Mouse (Mus musculus) midbrain, embryonic 10.5 days (tissue): ENCODE measurements around the gene Gm10073. TPM values are rescaled to one million over a fixed set of nuclear protein-coding genes. Genes with fewer than 3 reads are reported as not detected.
"Not testable (repeated sequence)": the region's sequence is repeated elsewhere in the genome, so short reads cannot be mapped to it uniquely, and the experiment has no call there.

Experiments
- DNase-seq: peaks from one replicate; pipeline ENCODE4 v3.0.0-alpha.2; 2017; ENCODE audit warnings: low spot score
- H3K27ac ChIP-seq: fragments of 300-500 bp; sonication (generic); replicated peaks from 2 replicates; pipeline ENCODE4 v1.5.1; 2016; ENCODE audit warnings: mild to moderate bottlenecking
- H3K27me3 ChIP-seq: fragments of 300-500 bp; sonication (generic); 2 replicates; pipeline ENCODE4 v1.6.1; 2016; ENCODE audit warnings: low read depth, mild to moderate bottlenecking; ENCODE audit not compliant: poor library complexity, severe bottlenecking
- H3K36me3 ChIP-seq: fragments of 300-500 bp; sonication (generic); 2 replicates; pipeline ENCODE4 v1.6.1; 2016; ENCODE audit warnings: mild to moderate bottlenecking, moderate library complexity
- H3K4me1 ChIP-seq: fragments of 300-500 bp; sonication (generic); 2 replicates; pipeline ENCODE4 v1.6.1; 2016
- H3K4me3 ChIP-seq: fragments of 300-500 bp; sonication (generic); 2 replicates; pipeline ENCODE4 v1.5.1; 2016; ENCODE audit warnings: mild to moderate bottlenecking, moderate library complexity
- H3K9me3 ChIP-seq: fragments of 300-500 bp; sonication (generic); replicated peaks from 2 replicates; pipeline ENCODE4 v1.6.1; 2016; ENCODE audit warnings: mild to moderate bottlenecking
- WGBS: fragments of 180-500 bp; shearing (Covaris S2); methylation state at CpG from one replicate; pipeline ENCODE4 v1.1.7; 2016; 5-methylcytosine and 5-hydroxymethylcytosine counted together
- polyA plus RNA-seq: library from polyadenylated mRNA; unstranded; fragments of >200 nt; fragmentation: Nextera tagmentation; extraction: Ambion mirVana; gene quantifications from 2 replicates; pipeline ENCODE4 v1.2.1, GENCODE M21; 2016

Gene Gm10073
- polyA plus RNA-seq, 1 experiment from 2014 or later = 7.1 TPM

GRCm38 (mm10) chr8:106588443-106589431 lies 15.5 kb upstream of the Gm10073 start:
- H3K27ac ChIP-seq = no peak overlapping the region
- no peaks in the 10 kb centered on the region for H3K36me3 ChIP-seq
- H3K4me1 ChIP-seq = no peaks in the 10 kb centered on the region
- no peak for DNase-seq
- WGBS = 66% methylated on average over 3 of the region's 3 CpGs
- no peaks in the 10 kb centered on the region for H3K9me3 ChIP-seq
- no peak overlapping the region for H3K4me3 ChIP-seq
- H3K27me3 ChIP-seq = no peaks in the 10 kb centered on the region

DNA sequence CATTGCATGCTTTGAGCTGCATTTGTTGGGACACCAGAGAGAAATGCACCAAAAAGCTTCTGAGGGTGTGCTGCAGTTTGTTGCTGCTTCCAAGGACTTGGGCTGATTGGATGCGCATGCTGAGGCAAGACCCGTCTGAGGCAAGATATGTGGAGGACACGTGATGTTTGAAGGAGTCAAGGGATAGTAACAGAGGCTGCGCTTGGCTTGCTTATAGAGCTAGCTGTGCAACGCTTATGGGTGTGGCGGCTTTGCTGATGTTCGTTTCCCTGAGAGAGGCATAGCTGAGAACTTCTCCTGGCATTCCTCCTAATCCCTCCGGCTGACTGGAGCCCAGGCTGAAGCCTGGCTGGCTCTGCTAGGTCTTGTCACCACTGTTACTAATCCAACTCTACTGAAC lies 13.6 kb upstream of the Gm10073 start:
- Histone ChIP-seq H3K4me1 (no peaks in the 10 kb centered on the region), H3K36me3 (no peaks in the 10 kb centered on the region), H3K27me3 (no peaks in the 10 kb centered on the region), H3K27ac (0 out of 2 replicates have a peak overlapping the region, but pooled peaks have one; percentile 28), H3K9me3 (no peaks in the 10 kb centered on the region), H3K4me3 (no peak overlapping the region)
- no peak for DNase-seq
- 84% methylated on average over 8 of the region's 8 CpGs for WGBS

DNA sequence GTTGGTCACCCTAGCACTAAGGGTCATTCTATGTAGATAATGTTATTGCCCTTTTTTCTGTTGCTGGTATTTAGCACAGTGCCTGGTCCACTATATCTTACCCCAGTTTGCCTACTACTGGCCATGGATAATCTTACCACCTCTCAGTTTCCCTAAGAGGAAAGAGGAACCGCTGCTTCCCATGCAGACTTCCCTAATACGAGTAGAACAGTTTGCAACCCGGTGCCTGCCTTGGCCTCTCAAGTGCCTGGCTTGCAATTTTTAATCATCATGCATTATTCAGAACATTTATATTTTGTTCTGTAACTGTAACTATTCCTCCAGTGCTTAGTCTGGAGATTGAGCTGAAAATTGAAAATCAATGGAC lies 12.4 kb upstream of the Gm10073 start:
- 90% methylated on average over 3 of the region's 3 CpGs for WGBS
- no peak for DNase-seq

DNA sequence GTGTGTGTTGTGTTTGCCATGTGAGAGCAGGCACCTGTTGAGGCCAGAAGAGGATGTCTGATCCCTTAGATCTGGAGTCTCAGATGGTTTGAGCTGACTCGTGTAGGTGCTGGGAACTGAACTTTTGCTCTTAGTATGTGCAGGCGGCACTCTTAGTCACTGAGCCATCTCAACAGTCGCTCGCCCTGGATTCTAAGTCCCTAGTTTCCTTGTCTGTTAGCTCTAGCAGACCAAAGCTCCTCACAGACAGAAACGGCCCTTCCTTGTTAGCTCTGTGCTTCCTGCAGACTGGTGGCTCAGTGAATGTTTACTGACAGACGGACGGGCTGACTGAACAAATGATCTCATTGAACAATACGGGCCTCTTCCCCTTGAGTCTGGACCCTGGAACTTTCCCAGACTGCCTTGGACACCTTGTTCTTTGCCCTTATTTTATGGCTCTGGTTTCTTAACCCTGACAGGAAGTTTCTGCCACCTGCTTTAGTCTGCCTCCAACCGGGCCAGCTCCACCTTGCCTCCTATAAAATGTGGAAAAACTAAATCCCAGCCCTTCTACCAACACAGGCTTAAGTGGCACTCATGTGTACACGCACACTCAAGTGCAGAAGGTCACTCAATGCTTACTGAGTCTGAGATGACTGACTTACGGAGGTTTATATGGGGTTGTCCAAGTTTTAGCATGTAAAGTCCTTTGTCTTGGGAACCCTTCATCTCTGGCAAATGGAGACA lies 11.8 kb upstream of the Gm10073 start:
- Histone ChIP-seq H3K27ac (peak overlapping the region; percentile 49), H3K4me1 (no peaks in the 10 kb centered on the region), H3K27me3 (no peaks in the 10 kb centered on the region), H3K4me3 (no peak overlapping the region), H3K9me3 (no peaks in the 10 kb centered on the region), H3K36me3 (no peaks in the 10 kb centered on the region)
- WGBS = 80% methylated on average over 11 of the region's 11 CpGs
- no peak for DNase-seq

More for the DNA sequence above, 12.4 kb upstream of the Gm10073 start:
- Histone ChIP-seq H3K4me3 (no peak overlapping the region), H3K27me3 (no peaks in the 10 kb centered on the region), H3K27ac (no peak overlapping the region), H3K9me3 (no peaks in the 10 kb centered on the region), H3K4me1 (no peaks in the 10 kb centered on the region), H3K36me3 (no peaks in the 10 kb centered on the region)

DNA sequence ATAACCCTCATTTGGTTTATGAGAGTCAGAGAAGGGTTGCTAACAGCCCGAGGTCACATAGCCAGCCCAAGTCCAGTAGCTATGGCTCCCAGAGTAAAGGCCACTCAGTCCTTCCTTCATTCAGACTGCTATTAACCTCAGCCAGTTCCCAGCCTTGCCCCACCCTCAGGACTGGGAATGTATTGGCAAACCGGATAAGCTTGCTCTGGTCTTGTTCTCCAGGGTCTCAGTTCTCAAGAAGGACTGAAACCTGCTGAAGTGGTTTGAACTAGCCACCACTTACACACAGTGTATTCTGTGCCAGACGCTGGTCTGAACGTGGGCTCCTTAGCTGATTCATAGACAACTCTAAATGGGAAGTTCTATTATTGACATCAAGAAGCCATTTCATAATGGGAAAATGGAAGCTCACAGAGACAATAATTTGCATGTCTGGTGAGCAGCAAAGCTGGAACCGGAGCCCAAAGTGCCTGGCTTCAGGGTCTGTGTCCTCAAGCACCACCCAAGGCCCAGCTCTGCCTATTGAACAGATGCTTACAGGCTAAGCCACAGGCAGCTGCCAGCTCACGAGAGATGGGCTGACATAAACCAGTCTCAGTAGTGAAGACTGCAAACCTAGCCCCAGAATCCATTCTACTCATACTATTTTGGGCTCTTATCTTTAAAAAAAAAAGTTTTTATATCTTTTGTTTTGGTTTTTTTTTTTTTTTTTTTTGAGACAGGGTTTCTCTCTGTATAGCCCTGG lies 8.3 kb upstream of the Gm10073 start:
- H3K27ac ChIP-seq = no peak overlapping the region
- no peaks in the 10 kb centered on the region for H3K36me3 ChIP-seq
- no peaks in the 10 kb centered on the region for H3K9me3 ChIP-seq
- H3K27me3 ChIP-seq = no peaks in the 10 kb centered on the region
- 0 out of 2 replicates have a peak, but pooled peaks cover 6% of the 10 kb centered on the region for H3K4me1 ChIP-seq
- no peak for DNase-seq
- H3K4me3 ChIP-seq = no peak overlapping the region
- 79% methylated on average over 6 of the region's 6 CpGs for WGBS

GRCm38 (mm10) chr8:106579510-106579909 lies 6.2 kb upstream of the Gm10073 start:
- no peak overlapping the region for H3K4me3 ChIP-seq
- no peak for DNase-seq
- 0 out of 2 replicates have a peak, but pooled peaks cover 8% of the 10 kb centered on the region for H3K4me1 ChIP-seq
- H3K9me3 ChIP-seq = no peaks in the 10 kb centered on the region
- H3K27ac ChIP-seq = no peak overlapping the region
- WGBS = 79% methylated on average over 2 of the region's 2 CpGs
- no peaks in the 10 kb centered on the region for H3K36me3 ChIP-seq
- H3K27me3 ChIP-seq = no peaks in the 10 kb centered on the region

DNA sequence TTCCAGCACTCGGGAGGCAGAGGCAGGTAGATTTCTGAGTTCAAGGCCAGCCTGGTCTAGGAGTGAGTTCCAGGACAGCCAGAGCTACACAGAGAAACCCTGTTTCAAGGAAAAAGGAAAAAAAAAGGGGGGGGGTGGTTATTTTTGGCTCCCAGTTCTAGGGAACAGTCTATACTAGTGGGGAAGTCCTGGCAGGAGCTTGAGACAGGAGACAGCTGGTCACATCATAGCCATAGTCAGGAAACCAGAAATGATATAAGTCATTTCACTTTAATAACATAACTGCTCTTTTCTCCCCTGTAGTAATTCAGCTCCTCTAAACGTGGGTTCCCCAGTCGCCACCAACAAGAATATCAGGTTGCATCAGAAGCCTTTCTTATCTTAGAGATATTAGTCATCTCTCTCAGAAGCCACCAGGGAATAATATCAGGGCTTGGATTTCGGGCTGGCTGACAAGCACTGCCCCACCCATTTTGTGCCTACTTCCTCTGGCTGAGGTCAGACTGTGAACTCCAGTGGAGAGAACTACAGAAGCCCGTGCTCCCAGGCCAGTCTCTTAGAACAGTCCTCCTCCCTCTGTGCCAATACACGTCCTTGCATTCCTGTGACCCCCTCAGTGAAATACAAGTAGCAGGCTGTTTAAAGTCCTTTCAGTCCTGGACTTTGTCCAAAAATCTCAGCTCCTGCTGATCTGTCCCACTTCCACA lies 3.7 kb upstream of the Gm10073 start:
- 0 out of 2 replicates have a peak, but pooled peaks cover 9% of the 10 kb centered on the region for H3K4me1 ChIP-seq
- 58% methylated on average over 6 of the region's 6 CpGs for WGBS
- H3K9me3 ChIP-seq = no peaks in the 10 kb centered on the region
- H3K27me3 ChIP-seq = no peaks in the 10 kb centered on the region
- no peak for DNase-seq
- 0 out of 2 replicates have a peak overlapping the region, but pooled peaks have one; percentile 4 for H3K27ac ChIP-seq
- H3K36me3 ChIP-seq = no peaks in the 10 kb centered on the region
- H3K4me3 ChIP-seq = no peak overlapping the region

DNA sequence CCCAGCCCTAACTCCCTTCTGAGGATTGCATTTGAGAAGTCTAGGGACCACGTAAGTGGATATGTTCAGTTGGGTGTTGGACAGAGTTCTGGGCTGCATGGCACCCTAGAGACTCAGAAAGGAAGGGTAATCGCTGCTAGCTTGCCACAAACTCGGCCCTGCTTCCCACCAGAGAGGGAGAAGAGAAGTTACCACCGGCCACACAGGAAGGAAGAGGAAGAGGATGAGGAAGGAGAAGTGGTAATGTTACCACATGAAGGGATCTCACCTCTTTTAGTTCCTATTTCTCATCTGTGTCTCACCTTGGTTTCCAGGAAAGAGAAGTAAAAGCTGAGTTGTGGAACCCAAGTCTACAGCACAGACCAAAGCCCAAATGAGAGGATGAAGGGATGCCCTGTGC lies 1.0 kb upstream of the Gm10073 start:
- peaks cover 26% of the 10 kb centered on the region for H3K4me1 ChIP-seq
- H3K27me3 ChIP-seq = peaks cover 6% of the 10 kb centered on the region; the same call in 1 of the 2 replicates
- H3K36me3 ChIP-seq = no peaks in the 10 kb centered on the region
- peak overlapping the region; percentile 49 for H3K27ac ChIP-seq
- DNase-seq = no peak
- WGBS = 88% methylated on average over 4 of the region's 4 CpGs
- H3K4me3 ChIP-seq = no peak overlapping the region
- H3K9me3 ChIP-seq = no peaks in the 10 kb centered on the region

- not testable (repeated sequence) for H3K27ac ChIP-seq, H3K4me3 ChIP-seq, H3K9me3 ChIP-seq, H3K27me3 ChIP-seq, H3K36me3 ChIP-seq, DNase-seq
- 86% methylated on average over 1 of the region's 1 CpGs for WGBS
- peaks cover 32% of the 10 kb centered on the region for H3K4me1 ChIP-seq
These were observed 1.1 kb downstream of the Gm10073 start for GRCm38 (mm10) chr8:106572175-106572574.

- Histone ChIP-seq H3K9me3 (no peaks in the 10 kb centered on the region), H3K36me3 (no peaks in the 10 kb centered on the region), H3K27me3 (peaks cover 6% of the 10 kb centered on the region; the same call in 1 of the 2 replicates), H3K4me3 (no peak overlapping the region), H3K27ac (no peak overlapping the region), H3K4me1 (peaks cover 30% of the 10 kb centered on the region)
- 91% methylated on average over 5 of the region's 5 CpGs for WGBS
- DNase-seq = no peak
These were observed 1.6 kb downstream of the Gm10073 start for GRCm38 (mm10) chr8:106571551-106572172.

- peaks cover 32% of the 10 kb centered on the region for H3K4me1 ChIP-seq
- H3K27ac ChIP-seq = peak overlapping the region; percentile 4; the same call in 1 of the 2 replicates
- no peaks in the 10 kb centered on the region for H3K36me3 ChIP-seq
- no peaks in the 10 kb centered on the region for H3K9me3 ChIP-seq
- H3K27me3 ChIP-seq = peaks cover 6% of the 10 kb centered on the region; the same call in 1 of the 2 replicates
- H3K4me3 ChIP-seq = no peak overlapping the region
- WGBS = 93% methylated on average over 4 of the region's 4 CpGs
- no peak for DNase-seq
These were observed 2.9 kb downstream of the Gm10073 start for GRCm38 (mm10) chr8:106570386-106570785.
